Mouse (Mus musculus) embryonic fibroblast, embryonic 13.5 days (primary cell): Measurements from ENCODE around the gene Nub1.

Experiments used
- CTCF ChIP-seq: IDR thresholded peaks from 2 replicates; pipeline ENCODE4 v1.5.1; 2011; ENCODE audit warnings: mild to moderate bottlenecking, control low read depth, low read length, moderate library complexity, borderline replicate concordance; ENCODE audit not compliant: insufficient read depth
- POLR2A ChIP-seq: IDR thresholded peaks from 2 replicates; pipeline ENCODE4 v1.6.1; 2011; ENCODE audit warnings: low read depth, mild to moderate bottlenecking, control low read depth, low read length, moderate library complexity

- TF ChIP-seq CTCF = no peak
- TF ChIP-seq POLR2A = no peak
These were observed 64.4 kb downstream of the Nub1 start for GRCm38 (mm10) chr5:24749731-24750130.
